Mouse (Mus musculus) testis, postnatal 14 days (tissue): ENCODE measurements around the gene Sobp.
A peak's percentile ranks its signal among the peaks of the same experiment; 100 is the strongest.

Source experiments
- DNase-seq: peaks from one replicate; pipeline ENCODE4 v3.0.0; 2021; ENCODE audit warnings: low spot score

The Sobp gene

DNA sequence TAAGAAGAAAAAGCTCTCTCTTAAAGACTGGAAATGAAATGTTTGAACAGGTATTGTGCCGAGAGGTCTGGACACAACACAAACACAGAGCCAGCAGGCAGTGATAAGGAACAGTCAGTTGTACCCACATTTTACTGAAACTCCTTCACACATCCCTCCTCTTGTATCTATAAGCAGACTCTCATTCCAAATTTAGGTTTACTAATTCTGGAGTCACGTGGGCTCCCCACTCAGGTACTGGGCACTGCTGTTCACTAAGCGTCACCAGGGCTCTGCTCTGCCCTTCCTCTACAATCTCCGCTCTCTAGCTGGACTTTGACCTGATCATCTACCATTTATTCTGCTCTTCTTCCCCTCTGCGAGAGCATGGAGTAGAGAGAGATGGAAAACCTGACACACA lies 15.4 kb downstream of the Sobp start:
- no peak for DNase-seq

DNA sequence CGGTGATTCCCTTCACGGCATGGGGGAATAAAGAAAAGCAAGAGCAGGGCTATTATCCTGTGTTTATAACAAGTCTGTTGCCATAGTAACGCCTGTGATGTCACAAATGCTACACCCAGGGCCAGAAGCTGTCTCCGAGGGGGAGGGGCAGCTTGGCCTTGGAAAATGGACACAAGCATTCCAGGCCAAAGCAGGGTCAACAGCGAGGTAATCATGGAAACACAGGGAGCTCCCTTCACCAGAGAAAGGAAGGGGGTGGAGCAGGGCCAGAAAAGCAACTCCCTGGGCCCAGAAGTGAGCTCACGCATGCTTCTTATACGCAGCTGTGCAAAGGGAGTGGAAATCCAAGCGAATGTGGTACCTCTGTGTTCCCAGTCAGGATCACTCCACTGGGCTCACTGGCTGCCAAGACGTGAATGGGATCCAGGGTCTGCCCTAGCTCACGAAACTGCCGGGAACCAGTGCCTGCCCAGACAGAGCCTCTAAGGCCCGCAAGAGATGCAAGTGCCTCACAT lies 19.2 kb downstream of the Sobp start:
- peak; percentile 78 for DNase-seq

DNA sequence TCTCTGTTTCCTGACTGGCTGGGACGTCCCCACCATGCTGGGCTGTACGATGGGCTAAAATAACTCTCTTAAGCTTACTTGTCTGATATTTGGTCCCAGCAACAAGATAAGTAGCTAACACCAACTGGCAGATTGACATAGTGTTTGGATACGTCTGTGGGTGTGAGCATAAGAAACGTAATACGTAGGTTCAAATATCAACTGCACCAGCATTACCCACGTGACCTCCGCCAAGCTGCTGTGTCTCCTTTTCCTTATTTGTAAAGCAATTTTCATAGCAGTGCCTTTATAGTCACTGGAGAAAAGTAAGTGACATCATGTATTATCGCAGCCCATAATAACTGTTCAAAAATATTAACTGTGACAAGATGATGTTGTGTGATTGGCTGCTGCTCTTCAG lies 21.7 kb downstream of the Sobp start:
- no peak for DNase-seq

DNA sequence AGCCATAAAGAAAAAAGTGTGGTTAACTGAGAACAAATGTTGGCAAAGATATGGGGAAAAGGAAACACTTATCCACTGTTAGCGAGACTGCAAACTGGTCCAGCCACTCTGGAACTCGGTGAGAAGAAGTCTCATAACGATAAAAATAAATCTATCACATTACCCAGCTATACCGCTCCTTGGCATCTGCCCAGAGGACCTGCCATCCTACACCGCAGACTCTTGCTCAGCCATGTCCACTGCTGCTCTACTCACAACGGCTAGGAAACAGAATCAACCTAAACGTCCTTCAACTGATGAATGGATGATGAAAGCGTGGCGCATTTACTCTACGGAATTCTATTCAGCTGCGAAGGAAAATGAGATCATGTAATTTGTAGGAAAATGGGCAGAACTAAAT lies 25.9 kb downstream of the Sobp start:
- DNase-seq = no peak

DNA sequence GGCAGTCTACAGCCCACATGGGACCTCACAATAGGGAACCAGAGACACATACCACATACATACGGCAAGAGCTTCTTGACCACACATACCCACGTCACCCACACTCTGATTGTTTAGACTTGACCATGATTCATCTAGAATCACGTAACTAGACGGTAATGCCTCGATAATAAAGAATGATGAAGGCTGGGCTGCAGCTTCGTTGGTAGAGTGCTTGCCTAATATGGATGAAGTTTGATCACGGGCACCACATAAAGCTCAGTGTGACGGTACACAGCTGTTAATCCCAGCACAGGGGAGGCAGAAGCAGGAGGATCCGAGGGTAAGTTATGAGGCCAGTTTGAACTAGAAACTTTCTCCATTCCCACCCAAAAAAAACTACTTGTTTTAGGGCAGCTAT lies 31.2 kb downstream of the Sobp start:
- no peak for DNase-seq

DNA sequence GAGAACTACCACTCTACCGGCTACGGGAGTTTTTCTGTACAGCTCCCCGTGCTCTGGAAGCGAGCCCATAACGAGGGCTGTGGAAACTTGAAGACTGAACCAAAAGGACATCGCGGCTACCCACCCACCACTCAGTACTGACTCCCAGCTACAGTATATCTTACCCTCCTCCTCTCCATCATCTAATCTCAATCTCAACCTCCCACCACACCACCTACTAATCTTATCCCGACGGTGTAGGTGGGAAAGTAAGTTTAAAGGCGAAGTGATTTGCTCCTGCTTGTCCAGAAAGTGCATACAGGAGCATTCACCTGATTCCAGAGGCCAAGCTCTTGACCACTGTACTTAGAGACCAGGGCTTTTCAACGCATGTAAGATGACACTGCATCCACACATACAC lies 40.3 kb downstream of the Sobp start:
- DNase-seq = no peak

DNA sequence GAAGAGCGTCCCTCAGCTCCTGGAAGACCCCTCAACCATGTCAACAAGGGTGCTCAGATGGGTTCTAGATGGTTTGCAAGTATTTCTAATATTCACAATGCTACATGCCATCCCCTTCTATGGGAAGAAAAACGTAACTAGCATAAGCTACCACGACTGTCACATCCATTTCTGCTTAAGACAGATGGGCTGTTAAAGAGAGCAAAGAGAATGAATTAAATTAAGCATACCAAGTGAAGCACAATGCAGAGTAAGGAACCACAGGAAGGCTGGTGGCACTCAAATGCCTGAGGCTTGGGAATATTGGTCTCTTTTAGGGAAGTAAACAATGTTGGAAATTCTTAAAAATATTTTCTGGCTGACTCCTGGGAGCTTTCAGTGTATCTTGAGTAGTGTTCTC lies 45.6 kb downstream of the Sobp start:
- no peak for DNase-seq

DNA sequence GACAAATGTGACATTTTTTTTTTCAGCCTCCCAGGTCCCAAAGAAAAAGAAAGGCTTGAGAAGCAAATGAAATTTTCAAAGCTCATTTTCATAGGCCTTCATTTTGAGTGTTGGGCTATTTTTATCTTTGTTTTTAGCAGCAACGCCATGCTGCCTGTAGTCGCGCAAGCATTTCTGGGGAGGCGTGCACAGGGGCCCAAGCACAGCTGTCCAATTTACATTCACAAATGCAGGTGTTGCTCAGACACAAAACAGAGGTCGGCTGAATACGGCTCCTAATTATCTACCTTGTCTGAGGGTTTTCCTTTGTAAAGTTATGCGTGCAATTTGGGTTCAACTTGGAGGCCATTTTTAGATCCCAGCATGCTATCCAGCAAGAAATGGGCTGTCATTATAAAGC lies 49.8 kb downstream of the Sobp start:
- no peak for DNase-seq

DNA sequence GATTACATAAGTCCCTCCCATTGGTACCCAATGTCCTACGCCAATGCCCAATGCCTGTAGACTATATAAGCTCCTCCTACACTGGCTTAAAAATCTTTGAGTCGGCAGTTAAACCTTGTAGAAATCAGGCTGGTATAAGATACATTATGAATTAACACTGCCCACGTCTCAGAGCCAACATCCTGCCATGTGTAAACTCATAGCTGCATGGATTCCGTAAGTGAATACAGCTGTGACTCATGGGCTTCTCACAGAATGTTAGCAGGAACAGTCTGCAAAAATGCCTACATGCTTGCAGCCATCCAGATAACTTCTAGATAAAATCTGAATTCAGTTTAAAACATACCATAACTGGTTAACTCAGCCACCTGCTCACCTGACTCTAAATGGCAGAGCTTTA lies 50.2 kb downstream of the Sobp start:
- no peak for DNase-seq

DNA sequence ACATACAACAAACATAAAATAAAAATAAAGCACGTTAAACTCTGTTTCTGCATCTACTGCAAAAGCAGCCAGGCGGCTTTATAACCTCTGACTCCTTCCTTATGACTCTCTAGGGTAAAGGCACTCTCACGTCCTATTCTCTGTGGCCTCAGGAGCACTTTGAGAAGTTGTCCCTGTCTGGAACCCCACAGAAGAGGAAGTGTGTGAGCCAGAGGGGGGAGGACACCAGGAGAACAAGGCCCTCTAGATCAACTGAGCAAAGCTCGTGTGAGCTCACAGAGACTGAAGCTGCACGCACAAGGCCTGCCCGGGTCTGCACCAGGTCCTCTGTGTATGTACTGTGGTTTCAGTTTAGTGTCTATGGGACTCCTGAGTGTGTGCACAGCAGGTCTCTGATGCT lies 50.9 kb downstream of the Sobp start:
- no peak for DNase-seq

DNA sequence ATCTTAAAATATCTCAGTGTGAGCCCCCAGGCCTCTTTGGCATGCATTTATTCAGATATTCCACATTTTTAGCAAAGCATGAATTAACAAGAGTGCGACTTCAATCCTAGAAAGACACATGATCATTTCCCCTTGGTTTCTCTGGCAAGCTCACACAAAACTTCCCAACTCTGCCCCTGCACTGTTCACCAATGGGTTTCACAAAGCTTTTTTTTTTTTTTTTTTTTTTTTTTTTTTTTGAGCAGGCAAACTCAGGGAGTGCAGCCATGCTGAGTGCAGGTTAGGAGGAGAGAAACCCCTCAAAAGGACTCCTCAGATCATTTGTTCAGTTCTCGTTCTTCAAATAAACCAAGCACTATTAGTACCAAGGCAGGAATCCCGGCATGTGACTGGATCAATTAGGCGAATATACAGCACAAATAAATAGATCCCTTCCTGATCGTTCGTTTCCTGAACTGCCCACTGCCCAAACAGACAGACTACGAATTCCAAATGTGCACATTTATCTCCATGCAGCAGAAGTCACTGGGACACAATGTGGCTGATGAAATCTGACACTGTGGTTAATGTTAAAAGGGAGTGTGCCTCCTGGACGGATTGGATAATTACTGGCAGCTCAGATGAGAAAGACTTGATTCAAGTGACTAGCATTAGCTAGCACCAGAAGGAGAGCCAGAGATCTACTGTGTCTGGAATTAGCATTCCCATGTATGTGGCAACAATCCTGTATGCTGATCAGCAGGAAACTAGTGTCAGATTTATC lies 53.5 kb downstream of the Sobp start:
- DNase-seq = no peak

DNA sequence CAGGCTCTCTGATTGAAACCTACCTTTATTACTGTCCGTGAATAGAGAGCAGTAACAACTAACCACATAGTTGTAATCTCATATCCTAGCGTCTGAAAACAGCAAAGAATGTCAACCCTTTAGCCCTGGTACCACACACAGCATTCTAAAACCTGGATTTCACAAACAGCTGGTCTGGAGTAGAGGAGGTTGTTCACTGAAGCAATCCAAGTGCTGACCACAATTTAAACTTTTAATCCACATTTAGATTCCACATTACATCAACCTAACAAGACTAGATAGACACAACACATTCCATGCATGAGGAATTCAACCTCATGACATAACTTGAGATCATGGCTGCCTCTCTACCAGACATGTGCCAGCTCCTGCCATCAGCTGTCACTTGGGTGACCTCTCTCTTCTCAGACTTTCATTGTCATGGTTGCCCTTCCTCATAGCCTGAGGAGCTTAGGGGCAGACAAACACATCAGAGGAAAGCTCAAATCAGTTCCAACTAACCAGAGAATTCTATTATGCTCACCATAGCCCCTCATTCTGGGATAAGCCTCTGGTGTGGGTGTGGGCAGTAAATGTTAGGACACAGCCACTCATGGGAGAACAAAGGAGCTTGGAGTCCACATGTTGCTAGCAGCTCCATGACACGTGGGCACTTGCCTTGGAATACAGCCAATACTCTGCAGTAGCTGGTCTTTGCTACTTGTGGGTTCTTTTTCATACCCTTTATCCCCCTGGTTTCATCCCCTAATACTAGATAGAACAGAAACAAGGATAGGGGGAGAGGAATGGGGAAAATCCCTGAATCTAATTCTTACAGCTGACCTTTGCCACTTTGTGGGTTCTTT lies 58.0 kb downstream of the Sobp start:
- DNase-seq = no peak

DNA sequence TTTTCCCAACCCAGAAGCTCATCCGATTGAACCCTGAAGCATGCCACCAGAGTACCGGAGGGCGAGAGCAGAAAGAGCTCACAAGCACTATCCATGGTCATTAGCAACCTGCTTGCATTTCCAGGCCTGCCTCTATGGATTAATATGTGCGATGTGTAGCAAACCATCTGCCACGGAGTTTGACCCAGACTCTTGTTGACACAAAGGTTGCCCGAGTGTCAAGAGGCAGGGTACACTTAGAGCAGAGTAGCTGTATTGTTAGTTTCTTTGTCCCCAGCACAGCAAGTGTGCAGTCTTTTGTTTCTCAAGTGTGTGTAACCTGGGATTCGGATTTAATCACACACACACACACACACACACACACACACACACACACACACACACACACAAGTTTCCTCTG lies 62.0 kb downstream of the Sobp start:
- no peak for DNase-seq

DNA sequence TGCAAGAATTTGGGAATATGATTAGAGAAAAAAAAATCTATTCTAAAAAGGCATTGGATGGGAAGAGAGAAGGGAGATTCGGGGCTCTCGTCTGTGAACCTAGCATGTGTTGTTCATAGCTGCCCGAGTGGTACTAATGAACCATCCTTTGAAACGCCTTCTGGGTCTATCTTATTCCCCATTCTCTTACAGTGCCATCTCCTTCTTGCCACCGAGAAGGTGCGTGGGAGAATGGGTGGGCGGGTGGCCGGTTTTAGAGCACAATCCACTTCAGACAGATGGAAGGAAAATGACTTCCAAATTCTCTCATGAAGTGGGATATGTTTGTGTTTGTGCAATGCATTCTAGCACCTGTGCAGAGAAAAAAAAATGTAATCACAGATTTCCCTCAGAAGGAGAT lies 67.7 kb downstream of the Sobp start:
- DNase-seq = no peak

DNA sequence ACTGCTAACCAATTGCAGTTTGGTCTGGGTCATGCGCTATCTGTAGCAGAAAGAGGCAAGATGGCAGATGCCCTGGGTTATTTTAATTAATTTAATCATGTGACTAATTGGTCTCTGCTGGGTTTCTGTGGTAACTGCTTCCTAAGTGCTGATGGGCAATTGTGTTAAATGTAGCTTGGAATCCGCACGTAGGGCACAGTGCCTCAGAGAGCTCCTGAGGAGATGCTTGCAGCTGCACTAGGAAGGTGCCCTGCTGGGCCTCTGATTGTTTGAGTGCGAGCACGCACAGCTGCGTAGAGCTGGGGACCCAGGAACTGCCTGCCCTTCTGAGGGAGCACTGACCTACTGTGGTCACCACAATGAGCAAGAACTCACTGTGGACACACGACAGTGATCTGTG lies 68.1 kb downstream of the Sobp start:
- DNase-seq = no peak

DNA sequence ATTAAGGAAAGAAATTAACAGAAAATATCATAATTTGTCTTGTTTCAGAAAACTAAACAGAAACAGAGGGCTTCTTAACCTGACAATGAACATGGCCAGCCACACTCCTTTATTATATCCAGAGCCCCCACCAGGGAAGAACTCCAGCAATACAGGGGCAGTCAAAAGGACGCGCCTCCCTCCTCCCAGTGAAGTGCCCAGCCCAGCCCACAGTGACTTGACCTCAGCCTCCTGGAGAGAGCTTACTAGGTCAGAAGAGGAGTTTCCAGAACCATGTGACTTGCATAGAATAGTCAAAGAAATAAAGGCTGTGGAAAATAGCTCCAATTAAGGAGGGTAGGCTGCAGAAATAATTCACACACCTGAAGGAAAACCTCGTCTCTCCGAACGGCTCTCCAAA lies 73.8 kb downstream of the Sobp start:
- DNase-seq = no peak

DNA sequence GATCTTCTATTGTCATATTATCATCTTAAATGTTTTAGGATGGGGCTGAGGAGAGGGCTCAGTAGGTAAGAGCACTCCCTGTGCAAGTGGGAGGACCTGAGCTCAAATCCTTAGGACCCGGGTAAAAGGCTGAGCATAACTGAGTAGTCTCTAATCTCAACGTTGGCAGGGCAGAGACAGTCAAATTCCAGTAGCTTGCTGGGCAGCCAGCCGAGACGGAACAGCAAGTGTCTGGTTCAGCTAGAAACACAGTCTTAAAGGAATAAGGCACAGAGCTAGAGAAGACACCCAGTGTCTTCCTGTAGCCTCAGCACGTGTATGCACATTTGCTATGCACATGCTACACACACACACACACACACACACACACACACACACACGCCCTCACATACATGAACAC lies 75.1 kb downstream of the Sobp start:
- no peak for DNase-seq

DNA sequence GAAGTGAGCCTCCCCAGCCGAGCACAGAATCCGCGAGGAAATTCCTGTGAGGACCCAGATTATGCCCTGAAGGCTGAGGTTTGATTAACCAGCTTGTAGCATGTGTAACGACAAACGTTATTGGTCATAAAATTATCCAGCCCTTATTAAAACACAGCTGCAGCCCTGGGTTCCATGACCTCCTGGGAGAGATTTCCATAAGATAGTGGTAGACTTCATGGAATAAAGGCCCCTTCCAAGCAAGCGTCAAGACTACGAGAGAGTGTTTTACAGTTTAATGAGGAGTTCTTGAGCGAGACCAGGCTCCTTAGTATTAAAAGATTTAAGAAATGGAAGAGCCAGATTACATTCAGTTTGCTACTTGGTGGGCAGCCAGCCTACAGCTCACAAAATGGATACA lies 76.6 kb downstream of the Sobp start:
- no peak for DNase-seq

DNA sequence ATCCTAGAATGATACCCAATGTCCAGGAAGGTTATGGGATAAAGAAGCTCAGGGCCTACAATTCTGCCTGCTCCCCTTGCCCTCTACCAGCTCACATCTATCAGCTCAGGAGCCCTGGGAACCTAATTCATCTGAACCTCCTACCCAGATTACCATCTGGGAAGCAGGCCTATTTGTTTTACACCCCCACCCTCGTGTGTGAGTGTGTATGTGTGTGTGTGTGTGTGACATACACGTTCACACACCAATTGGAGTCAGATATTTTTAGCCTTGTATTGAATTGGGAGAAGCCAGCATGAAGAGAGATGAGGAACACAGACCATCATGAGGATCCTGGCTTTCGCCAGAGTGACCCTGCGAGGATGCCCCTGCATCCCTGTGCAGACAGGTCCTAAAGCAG lies 77.7 kb downstream of the Sobp start:
- no peak for DNase-seq

DNA sequence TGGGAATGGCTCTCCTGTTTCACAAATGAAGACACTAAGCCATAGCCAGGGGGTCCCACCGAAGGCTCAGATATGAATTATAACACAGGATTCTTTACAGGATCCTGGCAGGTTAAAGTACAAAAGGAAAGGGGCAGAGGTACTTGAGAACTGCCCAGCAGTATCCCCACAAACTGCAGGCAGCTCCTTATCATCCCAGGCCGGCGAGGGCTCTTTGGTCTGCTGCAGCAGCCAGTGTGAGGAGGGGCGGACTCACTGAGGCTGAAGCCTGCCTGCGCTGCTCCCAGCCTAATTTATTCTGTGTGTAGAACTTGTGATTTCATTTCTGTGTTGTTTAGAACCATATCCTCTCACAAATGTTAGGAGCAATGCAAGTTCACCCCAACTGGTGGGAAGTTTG lies 79.8 kb downstream of the Sobp start:
- DNase-seq = no peak

DNA sequence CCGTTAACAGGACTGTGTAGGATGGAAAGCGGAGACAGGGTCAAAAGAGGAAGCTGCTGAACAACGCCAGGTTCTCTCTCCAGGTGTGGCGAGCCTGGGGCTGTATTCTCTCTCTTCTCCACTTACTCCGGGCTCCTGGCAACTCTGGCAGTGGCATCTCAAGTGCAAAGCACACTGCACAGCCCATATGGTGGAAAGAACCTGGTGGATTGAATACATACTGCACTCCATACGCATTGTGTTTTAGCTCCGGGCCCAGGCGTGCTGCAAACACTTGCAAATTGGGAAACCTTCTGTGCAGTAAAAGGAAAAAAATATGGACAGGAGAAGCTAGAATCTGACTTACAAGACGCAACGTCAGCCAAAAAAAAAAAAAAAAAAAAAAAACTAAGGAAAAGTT lies 80.9 kb downstream of the Sobp start:
- DNase-seq = no peak

DNA sequence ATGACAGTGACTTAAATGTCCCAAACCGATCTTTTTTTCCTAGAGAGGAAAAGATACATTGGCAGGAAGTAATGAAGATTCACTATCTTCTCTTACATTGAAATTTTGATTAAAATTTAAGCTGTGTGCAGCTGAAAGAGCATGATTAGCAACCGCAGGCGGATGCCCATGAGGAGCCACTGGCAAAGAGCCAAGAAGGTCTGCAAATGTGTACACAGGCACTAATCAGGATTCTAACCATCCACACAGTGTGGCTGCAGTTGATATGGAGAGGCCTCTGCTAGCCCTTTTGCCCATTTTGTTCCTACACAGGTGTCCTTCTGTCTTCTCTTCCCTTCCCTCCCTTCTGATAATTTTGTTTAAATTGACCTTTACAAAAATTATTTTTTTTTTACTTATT lies 84.3 kb downstream of the Sobp start:
- no peak for DNase-seq

DNA sequence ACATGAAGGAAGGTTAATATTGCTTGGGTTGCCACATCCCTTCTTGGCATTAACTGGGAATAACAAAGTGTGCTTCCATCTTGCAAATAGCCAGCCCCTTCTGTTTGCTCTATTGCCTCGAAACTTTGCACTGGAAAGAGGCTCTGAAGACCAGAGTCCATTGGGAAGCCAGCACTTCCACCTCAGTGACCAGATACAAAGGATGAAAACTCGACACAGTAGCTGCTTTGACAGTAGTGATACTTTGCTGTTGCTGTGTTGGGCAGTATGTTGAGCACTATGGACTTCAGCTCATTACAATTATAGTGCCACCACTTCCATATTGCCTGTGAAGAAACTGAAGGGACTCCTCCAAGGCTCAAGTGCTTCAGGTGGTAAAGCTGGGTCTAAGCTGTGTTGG lies 86.9 kb downstream of the Sobp start:
- no peak for DNase-seq

DNA sequence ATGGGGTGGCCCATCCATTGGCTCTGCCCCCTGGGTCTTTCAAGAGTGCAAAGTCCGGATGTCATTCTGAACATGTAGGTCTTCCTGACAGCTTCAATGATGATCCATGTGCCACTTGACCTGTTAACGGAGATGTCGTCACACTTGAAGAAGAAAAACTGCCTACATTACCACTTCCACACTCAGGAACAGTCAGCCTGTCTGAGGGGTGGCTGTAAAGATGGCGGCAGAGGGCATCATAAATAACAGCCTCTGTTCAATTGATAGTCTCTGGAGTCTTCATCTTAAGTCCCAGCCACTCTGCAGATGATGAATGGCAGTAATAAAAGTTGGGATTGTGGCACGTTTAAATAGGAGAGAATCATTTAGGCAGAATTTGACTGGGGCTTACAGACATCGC lies 87.4 kb downstream of the Sobp start:
- no peak for DNase-seq
